Mouse (Mus musculus) granulocyte monocyte progenitor cell, adult 5-6 weeks (primary cell): Measurements from ENCODE around the gene Gm20931. TPM values are rescaled to one million over a fixed set of nuclear protein-coding genes. Genes with fewer than 3 reads are reported as not detected.
"Not testable (repeated sequence)": the region's sequence is repeated elsewhere in the genome, so short reads cannot be mapped to it uniquely, and the experiment has no call there.

ENCODE experiments used
- ATAC-seq: replicated peaks from 2 replicates; pipeline ENCODE4 v1.8.0; 2016; ENCODE audit warnings: mild to moderate bottlenecking, moderate TSS enrichment, inconsistent platforms; ENCODE audit not compliant: poor library complexity, severe bottlenecking
- total RNA-seq, 2 experiments: library from RNA; stranded (forward) in 1 of 2; stranded (reverse) in 1 of 2; fragments of 200-712, 200-1000 nt in 1 of 2; fragments of >200 nt in 1 of 2; fragmentation: Nextera tagmentation in 1 of 2; gene quantifications; 2 replicates each; pipeline ENCODE4 v1.2.3; 2014 to 2017

Gm20931 gene
- not detected in 2 replicates for total RNA-seq (2014; fragmentation: Nextera tagmentation)
- not detected in 2 replicates for total RNA-seq (2017)

GRCm38 (mm10) chrY:55213420-55213819 lies at the start of gene Gm20931:
Gene Gm20931, plus strand, starts transcription at chrY:55213720.
- ATAC-seq, result not testable (repeated sequence)
